Mouse (Mus musculus) fat pad, adult 2 months (tissue): ENCODE data around the gene Hspa1b.

Experiments used
- DNase-seq: peaks from one replicate; pipeline ENCODE4 v3.0.0-alpha.2; 2011; ENCODE audit warnings: low read depth, low spot score; ENCODE audit errors: extremely low read depth

The Hspa1b gene

DNA sequence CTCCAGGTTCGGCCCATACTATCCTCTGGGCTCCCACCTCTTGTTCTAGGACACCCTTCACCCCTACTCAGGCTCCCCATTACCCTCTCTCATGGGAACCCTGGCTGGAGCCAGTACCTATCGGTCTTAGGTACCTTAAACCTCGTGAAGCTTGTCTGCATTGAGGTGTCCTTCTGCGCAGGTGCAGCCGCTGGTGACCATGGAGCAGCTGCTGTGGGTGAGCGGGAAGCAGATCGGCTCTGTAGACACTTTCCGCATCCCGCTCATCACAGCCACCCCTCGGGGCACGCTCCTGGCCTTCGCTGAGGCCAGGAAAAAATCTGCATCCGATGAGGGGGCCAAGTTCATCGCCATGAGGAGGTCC, 27.3 kb downstream of the Hspa1b start:
- no peak for DNase-seq

GRCm38 (mm10) chr17:34931061-34931734, 27.8 kb downstream of the Hspa1b start, which contains the start of gene Neu1:
Neu1 (plus strand) TSS chr17:34931253.
- peak; percentile 73 for DNase-seq

DNA sequence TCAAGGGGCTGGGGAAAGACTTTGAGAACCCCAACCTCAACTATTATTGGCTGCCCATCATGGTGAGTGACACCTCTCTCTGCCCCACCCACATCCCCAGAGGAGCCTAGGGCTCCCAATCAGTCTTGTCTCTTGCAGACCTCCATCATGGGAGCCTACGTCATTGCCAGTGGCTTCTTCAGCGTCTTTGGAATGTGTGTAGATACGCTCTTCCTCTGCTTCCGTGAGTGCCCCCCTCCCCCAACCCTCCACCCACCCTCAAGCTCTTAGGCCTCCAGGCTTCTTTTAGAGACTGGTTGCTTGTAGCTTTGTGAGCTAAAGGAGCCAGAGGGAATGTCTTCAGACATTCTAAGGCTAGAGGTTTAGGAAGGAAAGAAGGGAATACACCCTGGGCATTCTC, 30.2 kb downstream of the Hspa1b start:
- DNase-seq: no peak

DNA sequence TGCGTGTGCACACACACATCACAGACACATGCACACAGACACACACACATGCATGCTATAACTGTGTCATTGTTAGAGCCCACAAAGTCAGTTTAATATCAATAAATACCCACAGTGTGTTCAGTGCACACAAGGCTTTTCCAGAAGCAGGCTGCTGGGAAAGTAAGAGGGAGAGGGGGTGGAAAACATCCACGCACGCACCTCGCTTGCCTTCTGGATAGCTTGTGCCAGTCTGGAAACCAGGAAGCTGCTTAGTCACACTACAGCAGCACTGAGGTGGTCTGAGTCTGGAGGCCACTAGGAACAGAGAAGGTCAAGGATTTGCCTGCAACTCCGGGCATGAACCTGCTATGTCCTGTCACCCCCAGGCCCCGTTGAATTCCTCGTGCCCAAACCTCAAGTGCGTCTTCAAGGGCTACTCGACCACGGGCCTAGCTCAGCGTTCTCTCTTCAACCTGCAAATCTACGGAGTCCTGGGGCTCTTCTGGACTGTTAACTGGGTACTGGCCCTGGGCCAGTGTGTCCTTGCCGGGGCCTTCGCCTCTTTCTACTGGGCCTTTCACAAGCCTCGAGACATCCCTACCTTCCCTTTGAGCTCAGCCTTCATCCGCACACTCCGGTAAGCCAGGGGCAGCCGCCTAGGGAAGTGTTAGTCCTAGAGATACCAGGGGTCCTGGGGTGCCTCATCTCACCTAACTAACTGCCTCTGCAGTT, 31.6 kb downstream of the Hspa1b start:
- no peak for DNase-seq

DNA sequence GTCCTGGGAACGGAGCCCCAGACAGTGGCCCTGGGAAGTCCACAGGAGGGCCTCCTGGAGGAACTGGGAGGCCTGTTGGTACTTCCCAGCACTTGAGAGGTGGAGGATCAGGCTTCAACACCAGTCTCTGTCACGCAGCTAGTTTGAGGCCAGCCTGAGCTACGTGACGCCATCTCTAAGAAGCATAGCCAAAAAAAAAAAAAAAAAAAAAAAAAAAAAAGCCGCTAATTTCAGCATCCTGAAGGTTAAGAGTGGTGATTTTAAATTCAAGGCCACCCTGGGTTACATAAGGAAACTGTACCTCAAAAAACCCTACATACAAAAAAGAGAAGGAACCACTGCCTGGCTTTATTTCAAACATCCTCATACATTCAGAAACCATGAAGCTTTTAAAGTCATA, 34.8 kb downstream of the Hspa1b start:
- DNase-seq: no peak

DNA sequence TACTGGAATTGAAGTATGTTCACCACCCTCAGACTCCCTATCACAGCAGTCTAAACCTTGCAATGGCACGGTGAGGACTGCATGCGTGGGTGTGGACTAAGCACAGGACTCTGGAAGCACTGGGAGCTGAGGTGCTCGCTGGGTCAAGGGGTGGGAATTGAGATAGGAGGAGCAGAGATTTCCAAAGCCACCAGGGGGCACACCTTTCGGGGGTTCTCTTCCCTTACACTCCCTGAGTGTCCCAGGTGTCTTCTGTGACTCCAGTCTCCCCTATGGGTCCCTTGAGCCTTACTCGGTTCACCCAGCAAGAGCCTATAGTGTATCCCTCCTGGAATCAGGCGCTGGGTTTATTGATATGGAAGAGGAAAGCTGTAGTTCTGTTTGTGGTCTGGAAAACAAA, 36.1 kb downstream of the Hspa1b start:
- DNase-seq: no peak

GRCm38 (mm10) chr17:34917188-34917587, 41.9 kb downstream of the Hspa1b start:
- no peak for DNase-seq

DNA sequence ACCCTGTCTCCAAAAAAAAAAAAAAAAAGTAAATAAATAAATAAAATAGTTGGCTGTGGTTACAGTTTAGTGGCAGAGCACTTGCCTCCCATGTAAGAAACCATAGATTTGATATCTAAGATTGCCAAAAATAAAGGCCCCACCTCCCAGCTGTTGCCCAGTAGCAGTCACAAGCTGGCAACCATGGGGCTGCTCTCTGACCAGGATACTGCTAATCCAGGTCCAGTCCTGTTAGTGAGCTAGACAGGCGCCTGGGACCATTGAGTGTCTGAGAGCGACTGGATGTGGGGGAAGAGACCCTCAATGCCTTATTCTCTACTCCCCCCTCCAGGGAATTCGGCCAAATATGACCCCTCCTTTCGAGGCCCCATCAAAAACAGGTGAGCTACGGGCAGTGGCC, 42.7 kb downstream of the Hspa1b start:
- DNase-seq: no peak

- DNase-seq: no peak
These were observed 43.6 kb downstream of the Hspa1b start for GRCm38 (mm10) chr17:34915410-34915831.

GRCm38 (mm10) chr17:34913930-34914665, 44.9 kb downstream of the Hspa1b start, which contains the start of gene Slc44a4:
Slc44a4 (plus strand) TSS chr17:34914466.
- DNase-seq: no peak

DNA sequence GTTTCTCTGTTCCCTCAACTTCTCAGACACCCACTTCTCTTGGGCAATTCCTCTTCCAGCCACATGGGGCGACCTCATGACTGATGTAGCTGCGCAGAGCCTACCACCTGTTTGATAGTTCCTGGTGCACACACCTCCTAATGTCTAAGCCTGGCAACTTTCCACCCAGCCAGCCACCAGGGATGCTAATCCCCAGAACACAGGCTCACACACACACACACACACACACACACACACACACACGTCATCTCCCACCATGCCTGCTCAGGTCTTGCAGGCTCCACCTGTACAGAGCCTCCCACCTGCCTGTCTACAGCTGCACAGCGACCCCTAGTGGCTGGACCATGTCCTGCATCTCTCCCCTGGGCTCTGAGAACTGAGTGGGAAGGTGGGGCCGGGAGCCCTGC, 47.1 kb downstream of the Hspa1b start:
- no peak for DNase-seq

- DNase-seq: no peak
These were observed 48.1 kb downstream of the Hspa1b start for GRCm38 (mm10) chr17:34910982-34911381.
